Mouse (Mus musculus): ENCODE measurements around the gene Gbx2.

GRCm38 (mm10) chr1:89942395-89942976 is 11.5 kb upstream of the Gbx2 start:
- TF ChIP-seq CTCF (IDR thresholded peaks at IDR 0.05; ENCODE audit: low read depth, low read length), result no peak
- TF ChIP-seq GATA2 (IDR thresholded peaks at IDR 0.05; ENCODE audit: borderline replicate concordance, low read depth, low read length), result no peak
- TF ChIP-seq GATA1 (IDR thresholded peaks at IDR 0.05; ENCODE audit: borderline replicate concordance, low read length), result no peak
- no peak for TF ChIP-seq POLR2AphosphoS5 (IDR thresholded peaks at IDR 0.05; ENCODE audit: insufficient replicate concordance, low read depth, low read length)
- no peak for TF ChIP-seq TAL1 (conservative IDR thresholded peaks at IDR 0.05; ENCODE audit: low read depth, low read length)

Data from G1E (cell line).